Mouse (Mus musculus): ENCODE measurements around the gene Slco4a1. TPM values are rescaled to one million over a fixed set of nuclear protein-coding genes. Genes with fewer than 3 reads are reported as not detected.

The Slco4a1 gene
- polyA plus RNA-seq, 1 experiment from 2014 or later: 1.8 TPM

GRCm38 (mm10) chr2:180488210-180488751 is 32.2 kb downstream of the Slco4a1 start:
- WGBS: 26% methylated on average over 17 of the region's 17 CpGs
- no peaks in the 10 kb centered on the region for H3K4me1 ChIP-seq
- H3K4me3 ChIP-seq: no peak overlapping the region
- no peaks in the 10 kb centered on the region for H3K9me3 ChIP-seq (replicated peaks)
- H3K36me3 ChIP-seq: no peaks in the 10 kb centered on the region
- peaks cover 42% of the 10 kb centered on the region for H3K27me3 ChIP-seq (ENCODE audit: low read depth, poor library complexity, severe bottlenecking)
- no peak overlapping the region for H3K27ac ChIP-seq
- DNase-seq (ENCODE audit: low spot score): no peak

- DNase-seq (ENCODE audit: low spot score): no peak
- no peaks in the 10 kb centered on the region for H3K9me3 ChIP-seq (replicated peaks)
- peaks cover 49% of the 10 kb centered on the region for H3K27me3 ChIP-seq (ENCODE audit: low read depth, poor library complexity, severe bottlenecking)
- no peak overlapping the region for H3K4me3 ChIP-seq
- 79% methylated on average over 8 of the region's 8 CpGs for WGBS
- peaks cover 18% of the 10 kb centered on the region for H3K4me1 ChIP-seq
- no peak overlapping the region for H3K27ac ChIP-seq
- H3K36me3 ChIP-seq: no peaks in the 10 kb centered on the region
These were observed 39.9 kb downstream of the Slco4a1 start for GRCm38 (mm10) chr2:180495906-180496305.

- DNase-seq (ENCODE audit: low spot score): peak; percentile 42
- H3K27me3 ChIP-seq (ENCODE audit: low read depth, poor library complexity, severe bottlenecking): peaks cover 73% of the 10 kb centered on the region
- H3K27ac ChIP-seq: no peak within 1 kb of the TSS
- H3K4me1 ChIP-seq: peaks cover 25% of the 10 kb centered on the region
- peak within 1 kb of the TSS; percentile 47 for H3K4me3 ChIP-seq
- no peaks in the 10 kb centered on the region for H3K36me3 ChIP-seq
- H3K9me3 ChIP-seq (replicated peaks): no peaks in the 10 kb centered on the region
- under 1% methylated on average over 30 of the region's 30 CpGs for WGBS
These were observed 43.7 kb downstream of the Slco4a1 start, which contains the start of gene Ntsr1 for GRCm38 (mm10) chr2:180499741-180500140. Gene Ntsr1, plus strand, starts transcription at chr2:180499976.

- no peak overlapping the region for H3K27ac ChIP-seq
- DNase-seq (ENCODE audit: low spot score): no peak
- H3K9me3 ChIP-seq (replicated peaks): no peaks in the 10 kb centered on the region
- no peak overlapping the region for H3K4me3 ChIP-seq
- peaks cover 77% of the 10 kb centered on the region for H3K27me3 ChIP-seq (ENCODE audit: low read depth, poor library complexity, severe bottlenecking)
- peaks cover 25% of the 10 kb centered on the region for H3K4me1 ChIP-seq
- no peaks in the 10 kb centered on the region for H3K36me3 ChIP-seq
- 40% methylated on average over 13 of the region's 13 CpGs for WGBS
These were observed 44.7 kb downstream of the Slco4a1 start for GRCm38 (mm10) chr2:180500726-180501125.

GRCm38 (mm10) chr2:180501217-180501967 is 45.3 kb downstream of the Slco4a1 start:
- peaks cover 27% of the 10 kb centered on the region for H3K4me1 ChIP-seq
- no peak overlapping the region for H3K4me3 ChIP-seq
- 40% methylated on average over 9 of the region's 9 CpGs for WGBS
- H3K9me3 ChIP-seq (replicated peaks): no peaks in the 10 kb centered on the region
- no peaks in the 10 kb centered on the region for H3K36me3 ChIP-seq
- DNase-seq (ENCODE audit: low spot score): no peak
- H3K27ac ChIP-seq: no peak overlapping the region
- peaks cover 77% of the 10 kb centered on the region for H3K27me3 ChIP-seq (ENCODE audit: low read depth, poor library complexity, severe bottlenecking)

GRCm38 (mm10) chr2:180506281-180506680 is 50.2 kb downstream of the Slco4a1 start:
- no peaks in the 10 kb centered on the region for H3K9me3 ChIP-seq (replicated peaks)
- H3K4me1 ChIP-seq: peaks cover 26% of the 10 kb centered on the region
- H3K27me3 ChIP-seq (ENCODE audit: low read depth, poor library complexity, severe bottlenecking): peaks cover 34% of the 10 kb centered on the region
- H3K36me3 ChIP-seq: no peaks in the 10 kb centered on the region
- H3K27ac ChIP-seq: no peak overlapping the region
- no peak for DNase-seq (ENCODE audit: low spot score)
- WGBS: 70% methylated on average over 5 of the region's 5 CpGs
- no peak overlapping the region for H3K4me3 ChIP-seq

- DNase-seq (ENCODE audit: low spot score): no peak
- WGBS: 83% methylated on average over 14 of the region's 14 CpGs
- Histone ChIP-seq H3K36me3 (no peaks in the 10 kb centered on the region), H3K27me3 (ENCODE audit: low read depth, poor library complexity, severe bottlenecking) (peaks cover 20% of the 10 kb centered on the region; the same call in 1 of the 2 replicates), H3K9me3 (replicated peaks) (no peaks in the 10 kb centered on the region), H3K4me1 (peaks cover 45% of the 10 kb centered on the region), H3K27ac (no peak overlapping the region), H3K4me3 (no peak overlapping the region)
These were observed 52.5 kb downstream of the Slco4a1 start for GRCm38 (mm10) chr2:180508455-180509115.

- Histone ChIP-seq H3K4me3 (no peak overlapping the region), H3K9me3 (replicated peaks) (no peaks in the 10 kb centered on the region), H3K4me1 (peaks cover 58% of the 10 kb centered on the region), H3K27ac (no peak overlapping the region), H3K36me3 (no peaks in the 10 kb centered on the region), H3K27me3 (ENCODE audit: low read depth, poor library complexity, severe bottlenecking) (peaks cover 11% of the 10 kb centered on the region; the same call in 1 of the 2 replicates)
- DNase-seq (ENCODE audit: low spot score): no peak
- 47% methylated on average over 5 of the region's 5 CpGs for WGBS
These were observed 54.8 kb downstream of the Slco4a1 start for GRCm38 (mm10) chr2:180510867-180511266.

- H3K36me3 ChIP-seq: no peaks in the 10 kb centered on the region
- no peak for DNase-seq (ENCODE audit: low spot score)
- peak overlapping the region; percentile 14; the same call in 1 of the 2 replicates for H3K27ac ChIP-seq
- WGBS: 30% methylated on average over 13 of the region's 13 CpGs
- H3K9me3 ChIP-seq (replicated peaks): no peaks in the 10 kb centered on the region
- peaks cover 11% of the 10 kb centered on the region; the same call in 1 of the 2 replicates for H3K27me3 ChIP-seq (ENCODE audit: low read depth, poor library complexity, severe bottlenecking)
- peaks cover 50% of the 10 kb centered on the region for H3K4me1 ChIP-seq
- no peak overlapping the region for H3K4me3 ChIP-seq
These were observed 56.0 kb downstream of the Slco4a1 start for GRCm38 (mm10) chr2:180511875-180512661.

- Histone ChIP-seq H3K9me3 (replicated peaks) (no peaks in the 10 kb centered on the region), H3K36me3 (no peaks in the 10 kb centered on the region), H3K4me3 (no peak overlapping the region), H3K27me3 (ENCODE audit: low read depth, poor library complexity, severe bottlenecking) (peaks cover 11% of the 10 kb centered on the region; the same call in 1 of the 2 replicates), H3K27ac (no peak overlapping the region), H3K4me1 (peaks cover 48% of the 10 kb centered on the region)
- no peak for DNase-seq (ENCODE audit: low spot score)
- WGBS: 82% methylated on average over 3 of the region's 3 CpGs
These were observed 57.0 kb downstream of the Slco4a1 start for GRCm38 (mm10) chr2:180513019-180513418.

GRCm38 (mm10) chr2:180513835-180514234 is 57.8 kb downstream of the Slco4a1 start:
- H3K9me3 ChIP-seq (replicated peaks): no peaks in the 10 kb centered on the region
- H3K4me1 ChIP-seq: peaks cover 48% of the 10 kb centered on the region
- 0 out of 2 replicates have a peak overlapping the region, but pooled peaks have one; percentile 36 for H3K27ac ChIP-seq
- H3K4me3 ChIP-seq: no peak overlapping the region
- no peaks in the 10 kb centered on the region for H3K36me3 ChIP-seq
- DNase-seq (ENCODE audit: low spot score): no peak
- peaks cover 11% of the 10 kb centered on the region; the same call in 1 of the 2 replicates for H3K27me3 ChIP-seq (ENCODE audit: low read depth, poor library complexity, severe bottlenecking)
- 43% methylated on average over 4 of the region's 4 CpGs for WGBS

GRCm38 (mm10) chr2:180521437-180522221 is 65.6 kb downstream of the Slco4a1 start:
- H3K4me1 ChIP-seq: no peaks in the 10 kb centered on the region

More at GRCm38 (mm10) chr2:180521437-180522221, 65.6 kb downstream of the Slco4a1 start:
- no peak overlapping the region for H3K27ac ChIP-seq
- H3K4me3 ChIP-seq: no peak overlapping the region
- no peaks in the 10 kb centered on the region for H3K36me3 ChIP-seq
- DNase-seq (ENCODE audit: low spot score): no peak
- no peaks in the 10 kb centered on the region for H3K9me3 ChIP-seq (replicated peaks)
- WGBS: 79% methylated on average over 5 of the region's 5 CpGs
- peaks cover 21% of the 10 kb centered on the region for H3K27me3 ChIP-seq (ENCODE audit: low read depth, poor library complexity, severe bottlenecking)
